Mouse (Mus musculus) erythroblast, adult 5-6 weeks (primary cell): ENCODE measurements around the gene Sirt3. TPM values are rescaled to one million over a fixed set of nuclear protein-coding genes. Genes with fewer than 3 reads are reported as not detected.

Experiments used
- ATAC-seq: replicated peaks from 2 replicates; pipeline ENCODE4 v1.8.0; 2016; ENCODE audit warnings: moderate number of reproducible peaks, mild to moderate bottlenecking, moderate TSS enrichment, inconsistent platforms; ENCODE audit not compliant: poor library complexity, low FRiP score, severe bottlenecking
- total RNA-seq, 2 experiments: library from RNA; stranded (forward) in 1 of 2; stranded (reverse) in 1 of 2; fragments of 150-400 nt in 1 of 2; fragments of 200-764, 138-1000 nt in 1 of 2; gene quantifications; 2 replicates each; pipeline versions ENCODE4 v1.2.3 to v1.2.4; 2015 to 2017; ENCODE audit warnings: low replicate concordance in 2 of 2

The Sirt3 gene
- total RNA-seq, 2 experiments from 2014 or later: 1.4 to 12.1 TPM

DNA sequence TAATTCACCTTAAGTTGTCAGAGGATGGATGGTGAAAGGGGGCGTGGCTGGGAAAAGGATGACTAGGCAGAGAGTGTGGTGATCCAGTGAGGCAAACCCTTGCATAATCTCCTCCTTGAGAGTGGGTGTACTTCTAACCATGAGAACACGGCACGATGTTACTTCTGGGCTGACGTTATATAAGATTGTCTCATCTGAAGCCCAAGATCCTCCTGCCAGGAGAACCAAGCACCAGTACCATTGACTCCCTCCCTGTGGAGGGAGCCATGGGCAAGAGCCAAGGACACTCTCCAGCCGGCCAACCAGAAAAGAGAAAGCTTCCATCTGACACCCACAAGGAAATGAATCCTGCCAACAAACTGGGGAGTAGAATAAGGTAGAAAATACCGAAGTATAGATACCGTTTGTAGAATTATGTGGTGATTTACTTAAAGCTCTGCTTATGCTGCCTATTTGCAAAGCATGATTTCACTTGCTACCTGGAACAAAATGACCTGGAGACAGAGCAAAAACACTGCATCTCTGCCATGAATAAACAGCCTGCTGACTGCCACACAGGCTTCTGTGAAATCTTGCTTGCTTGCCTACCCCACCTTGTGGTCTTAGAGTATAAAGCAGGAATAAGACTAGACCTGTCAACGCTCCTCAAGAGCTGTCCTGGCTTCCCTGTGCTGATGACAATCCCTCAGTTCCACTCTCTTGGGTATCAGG, 53.8 kb downstream of the Sirt3 start:
- peak; percentile 46; the same call in 1 of the 2 replicates for ATAC-seq

DNA sequence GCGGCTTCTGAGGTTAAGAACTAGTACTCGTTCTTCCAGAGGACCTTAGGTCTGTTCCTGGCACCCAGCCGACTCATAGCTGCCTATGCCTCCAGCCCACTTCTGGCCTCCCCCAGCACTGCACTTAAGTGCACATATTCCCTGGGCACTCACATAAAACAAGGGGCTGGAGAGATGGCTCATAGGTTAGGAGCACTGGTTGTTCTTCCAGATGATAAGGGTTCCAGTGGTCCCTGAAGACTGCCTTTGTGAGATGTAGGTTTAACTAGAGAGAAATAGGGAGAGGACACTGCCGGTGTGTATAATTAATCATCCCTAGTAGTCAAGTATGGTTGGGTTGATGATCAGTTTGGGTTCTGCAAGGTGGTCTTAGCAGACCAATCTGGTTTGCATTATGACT, 59.4 kb downstream of the Sirt3 start:
- ATAC-seq: no peak

DNA sequence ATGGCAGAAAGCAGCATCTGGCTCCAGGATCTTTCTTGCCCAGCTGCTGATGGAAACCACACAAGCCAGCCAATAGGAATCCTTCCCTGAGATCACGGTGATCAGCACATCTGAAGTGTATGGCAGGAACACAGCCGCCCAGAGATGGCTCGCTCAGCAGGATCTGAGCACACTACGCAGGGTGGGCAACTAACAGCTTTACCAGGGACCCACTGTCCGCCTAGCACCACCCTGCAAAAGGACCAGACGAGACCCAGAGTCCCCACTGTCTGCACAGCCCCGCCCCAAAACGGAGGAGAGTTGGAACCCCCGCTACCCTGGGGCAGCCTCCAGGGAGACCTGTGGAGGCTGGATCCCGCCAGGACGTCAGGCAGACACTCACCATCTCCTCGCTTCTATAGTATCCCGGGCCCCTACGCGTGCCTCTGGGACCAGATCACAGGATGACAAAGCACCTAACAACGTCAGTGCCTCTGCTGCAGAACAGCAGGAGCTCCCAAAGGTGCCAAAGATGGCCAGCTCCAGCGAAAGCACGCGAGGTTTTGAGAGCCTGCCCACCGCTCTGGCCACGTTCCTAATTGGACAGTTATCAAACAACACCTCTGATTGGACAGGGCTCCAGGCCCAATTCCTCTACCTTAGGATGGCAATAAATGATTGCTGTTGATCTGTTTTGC, 60.3 kb downstream of the Sirt3 start, which contains the start of gene Zfp941:
Gene Zfp941, minus strand, starts transcription at position 526 of the 677 bp plus-strand sequence.
- ATAC-seq: peak; percentile 74

DNA sequence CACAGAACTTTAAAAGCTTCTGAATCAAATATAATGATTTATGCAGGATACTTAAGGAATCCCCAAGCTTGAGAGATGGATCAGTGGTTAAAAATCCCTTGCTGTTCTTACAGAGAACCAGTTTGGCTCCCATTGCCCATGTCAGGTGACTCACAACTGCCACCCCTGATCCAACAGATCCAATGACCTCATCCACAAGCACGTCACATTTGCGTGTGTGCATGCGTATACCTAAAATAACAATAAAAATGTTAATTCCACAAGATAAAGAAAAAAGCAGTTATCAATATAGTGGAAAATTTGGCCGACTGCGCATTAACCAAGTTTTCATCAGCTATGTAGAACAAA, 60.8 kb downstream of the Sirt3 start:
- ATAC-seq: no peak

- ATAC-seq: no peak
These were observed 61.9 kb downstream of the Sirt3 start for GRCm38 (mm10) chr7:140820173-140820572.

Other genes with a start within 250 kb of the Sirt3 start
- not detected in 2 replicates for gene Olfr53, start 235.9 kb downstream of the Sirt3 start, total RNA-seq (2015; ENCODE audit: low replicate concordance)
- not detected in 2 replicates for gene Olfr53, start 235.9 kb downstream of the Sirt3 start, total RNA-seq (2017; ENCODE audit: low replicate concordance)
- not detected in 2 replicates for gene Olfr539, start 222.4 kb downstream of the Sirt3 start, total RNA-seq (2015; ENCODE audit: low replicate concordance)
- gene Olfr539, start 222.4 kb downstream of the Sirt3 start, total RNA-seq (2017; ENCODE audit: low replicate concordance): 0.14 TPM in 1 of 2 replicates, not detected in the other
- not detected in 2 replicates for gene Olfr45, start 200.4 kb downstream of the Sirt3 start, total RNA-seq (2015; ENCODE audit: low replicate concordance)
- gene Olfr45, start 200.4 kb downstream of the Sirt3 start, total RNA-seq (2017; ENCODE audit: low replicate concordance): not detected in 2 replicates
- gene Olfr541, start 185.0 kb downstream of the Sirt3 start, total RNA-seq (2015; ENCODE audit: low replicate concordance): not detected in 2 replicates
- gene Olfr541, start 185.0 kb downstream of the Sirt3 start, total RNA-seq (2017; ENCODE audit: low replicate concordance): not detected in 2 replicates
- gene Cyp2e1, start 118.6 kb downstream of the Sirt3 start, total RNA-seq (2015; ENCODE audit: low replicate concordance): not detected in 2 replicates
- gene Cyp2e1, start 118.6 kb downstream of the Sirt3 start, total RNA-seq (2017; ENCODE audit: low replicate concordance): not detected in 2 replicates
- gene Syce1, start 94.5 kb downstream of the Sirt3 start, total RNA-seq (2015; ENCODE audit: low replicate concordance): not detected in 2 replicates
- gene Syce1, start 94.5 kb downstream of the Sirt3 start, total RNA-seq (2017; ENCODE audit: low replicate concordance): 0.60 TPM in 1 of 2 replicates, not detected in the other
- not detected in 2 replicates for gene Zfp941, start 60.1 kb downstream of the Sirt3 start, total RNA-seq (2015; ENCODE audit: low replicate concordance)
- gene Zfp941, start 60.1 kb downstream of the Sirt3 start, total RNA-seq (2017; ENCODE audit: low replicate concordance): 0.28 and 0.51 TPM in 2 replicates
- not detected in 2 replicates for gene Urah, start 47.3 kb downstream of the Sirt3 start, total RNA-seq (2015; ENCODE audit: low replicate concordance)
- gene Urah, start 47.3 kb downstream of the Sirt3 start, total RNA-seq (2017; ENCODE audit: low replicate concordance): not detected in 2 replicates
- not detected in 2 replicates for gene Scgb1c1, start 36.8 kb downstream of the Sirt3 start, total RNA-seq (2015; ENCODE audit: low replicate concordance)
- not detected in 2 replicates for gene Scgb1c1, start 36.8 kb downstream of the Sirt3 start, total RNA-seq (2017; ENCODE audit: low replicate concordance)
- not detected in 2 replicates for gene Odf3, start 34.5 kb downstream of the Sirt3 start, total RNA-seq (2015; ENCODE audit: low replicate concordance)
- not detected in 2 replicates for gene Odf3, start 34.5 kb downstream of the Sirt3 start, total RNA-seq (2017; ENCODE audit: low replicate concordance)
- gene Gm45785, start 26.0 kb downstream of the Sirt3 start, total RNA-seq (2015; ENCODE audit: low replicate concordance): not detected in 2 replicates
- gene Gm45785, start 26.0 kb downstream of the Sirt3 start, total RNA-seq (2017; ENCODE audit: low replicate concordance): not detected in 2 replicates
- gene Ric8a, start 25.4 kb downstream of the Sirt3 start, total RNA-seq (2015; ENCODE audit: low replicate concordance): 9.2 and 16.3 TPM in 2 replicates
- 9.2 and 9.8 TPM in 2 replicates for gene Ric8a, start 25.4 kb downstream of the Sirt3 start, total RNA-seq (2017; ENCODE audit: low replicate concordance)
- 10.4 and 14.8 TPM in 2 replicates for gene Bet1l, start 24.7 kb downstream of the Sirt3 start, total RNA-seq (2015; ENCODE audit: low replicate concordance)
- gene Bet1l, start 24.7 kb downstream of the Sirt3 start, total RNA-seq (2017; ENCODE audit: low replicate concordance): 17.3 and 19.5 TPM in 2 replicates
- gene Psmd13, start 341 bp downstream of the Sirt3 start, total RNA-seq (2015; ENCODE audit: low replicate concordance): 13.1 and 37.0 TPM in 2 replicates
- gene Psmd13, start 341 bp downstream of the Sirt3 start, total RNA-seq (2017; ENCODE audit: low replicate concordance): 56.0 and 77.4 TPM in 2 replicates
- not detected in 2 replicates for gene Cox8b, start 18.1 kb upstream of the Sirt3 start, total RNA-seq (2015; ENCODE audit: low replicate concordance)
- not detected in 2 replicates for gene Cox8b, start 18.1 kb upstream of the Sirt3 start, total RNA-seq (2017; ENCODE audit: low replicate concordance)
- gene Nlrp6, start 38.6 kb upstream of the Sirt3 start, total RNA-seq (2015; ENCODE audit: low replicate concordance): not detected in 2 replicates
- gene Nlrp6, start 38.6 kb upstream of the Sirt3 start, total RNA-seq (2017; ENCODE audit: low replicate concordance): not detected in 2 replicates
- gene Pgghg, start 59.1 kb upstream of the Sirt3 start, total RNA-seq (2015; ENCODE audit: low replicate concordance): 0.38 and 3.8 TPM in 2 replicates
- gene Pgghg, start 59.1 kb upstream of the Sirt3 start, total RNA-seq (2017; ENCODE audit: low replicate concordance): 1.5 and 3.3 TPM in 2 replicates
- gene Ifitm5, start 68.0 kb upstream of the Sirt3 start, total RNA-seq (2015; ENCODE audit: low replicate concordance): not detected in 2 replicates
- 1.5 TPM in 1 of 2 replicates, not detected in the other for gene Ifitm5, start 68.0 kb upstream of the Sirt3 start, total RNA-seq (2017; ENCODE audit: low replicate concordance)
- not detected in 2 replicates for gene Gm45717, start 73.6 kb upstream of the Sirt3 start, total RNA-seq (2015; ENCODE audit: low replicate concordance)
- not detected in 2 replicates for gene Gm45717, start 73.6 kb upstream of the Sirt3 start, total RNA-seq (2017; ENCODE audit: low replicate concordance)
- gene Ifitm2, start 73.7 kb upstream of the Sirt3 start, total RNA-seq (2015; ENCODE audit: low replicate concordance): 133 and 151 TPM in 2 replicates
- 41.4 and 47.4 TPM in 2 replicates for gene Ifitm2, start 73.7 kb upstream of the Sirt3 start, total RNA-seq (2017; ENCODE audit: low replicate concordance)
- gene Ifitm1, start 84.9 kb upstream of the Sirt3 start, total RNA-seq (2015; ENCODE audit: low replicate concordance): 31.8 and 47.3 TPM in 2 replicates
- 0.70 and 11.8 TPM in 2 replicates for gene Ifitm1, start 84.9 kb upstream of the Sirt3 start, total RNA-seq (2017; ENCODE audit: low replicate concordance)
- gene Ifitm3, start 128.5 kb upstream of the Sirt3 start, total RNA-seq (2015; ENCODE audit: low replicate concordance): 186 and 267 TPM in 2 replicates
- 78.8 and 112 TPM in 2 replicates for gene Ifitm3, start 128.5 kb upstream of the Sirt3 start, total RNA-seq (2017; ENCODE audit: low replicate concordance)
- gene Ifitm6, start 135.6 kb upstream of the Sirt3 start, total RNA-seq (2015; ENCODE audit: low replicate concordance): 336 and 380 TPM in 2 replicates
- gene Ifitm6, start 135.6 kb upstream of the Sirt3 start, total RNA-seq (2017; ENCODE audit: low replicate concordance): 99.4 and 179 TPM in 2 replicates
- gene Gm17387, start 146.8 kb upstream of the Sirt3 start, total RNA-seq (2015; ENCODE audit: low replicate concordance): not detected in 2 replicates
- not detected in 2 replicates for gene Gm17387, start 146.8 kb upstream of the Sirt3 start, total RNA-seq (2017; ENCODE audit: low replicate concordance)
- 0.84 TPM in 1 of 2 replicates, not detected in the other for gene B4galnt4, start 178.8 kb upstream of the Sirt3 start, total RNA-seq (2015; ENCODE audit: low replicate concordance)
- not detected in 2 replicates for gene B4galnt4, start 178.8 kb upstream of the Sirt3 start, total RNA-seq (2017; ENCODE audit: low replicate concordance)
- not detected in 2 replicates for gene Pkp3, start 195.9 kb upstream of the Sirt3 start, total RNA-seq (2015; ENCODE audit: low replicate concordance)
- gene Pkp3, start 195.9 kb upstream of the Sirt3 start, total RNA-seq (2017; ENCODE audit: low replicate concordance): not detected in 2 replicates
- 4.2 TPM in 1 of 2 replicates, not detected in the other for gene Sigirr, start 218.3 kb upstream of the Sirt3 start, total RNA-seq (2015; ENCODE audit: low replicate concordance)
- 2.8 and 4.4 TPM in 2 replicates for gene Sigirr, start 218.3 kb upstream of the Sirt3 start, total RNA-seq (2017; ENCODE audit: low replicate concordance)
- gene Ano9, start 235.5 kb upstream of the Sirt3 start, total RNA-seq (2015; ENCODE audit: low replicate concordance): not detected in 2 replicates
- not detected in 2 replicates for gene Ano9, start 235.5 kb upstream of the Sirt3 start, total RNA-seq (2017; ENCODE audit: low replicate concordance)
- gene Ptdss2, start 240.1 kb upstream of the Sirt3 start, total RNA-seq (2015; ENCODE audit: low replicate concordance): 123 and 158 TPM in 2 replicates
- 153 and 164 TPM in 2 replicates for gene Ptdss2, start 240.1 kb upstream of the Sirt3 start, total RNA-seq (2017; ENCODE audit: low replicate concordance)